Mouse (Mus musculus) kidney, adult 18-20 months (tissue): ENCODE measurements around the gene Abat.

Experiments
- DNase-seq: peaks from one replicate; pipeline ENCODE4 v3.0.0; 2021

The Abat gene

DNA sequence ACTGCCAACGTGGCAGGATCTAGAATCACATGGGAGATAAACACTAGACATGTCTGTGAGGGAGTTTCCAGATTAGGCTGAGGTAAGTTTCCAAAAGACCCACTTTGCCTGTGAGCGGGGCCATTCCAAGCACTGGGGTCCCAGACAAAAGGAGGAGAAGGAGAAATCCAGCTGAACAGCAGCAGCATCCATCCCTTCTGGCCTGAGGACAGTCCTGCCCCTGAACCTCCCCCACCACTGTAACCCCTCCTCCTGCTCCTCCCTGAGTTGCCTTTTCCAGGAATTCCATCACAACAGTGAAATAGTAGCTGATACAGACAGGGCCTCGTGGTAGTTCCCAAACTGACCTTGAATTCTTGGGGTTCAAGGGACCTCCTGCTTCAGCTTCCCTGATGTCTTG is 63.7 kb downstream of the Abat start:
- DNase-seq: no peak

DNA sequence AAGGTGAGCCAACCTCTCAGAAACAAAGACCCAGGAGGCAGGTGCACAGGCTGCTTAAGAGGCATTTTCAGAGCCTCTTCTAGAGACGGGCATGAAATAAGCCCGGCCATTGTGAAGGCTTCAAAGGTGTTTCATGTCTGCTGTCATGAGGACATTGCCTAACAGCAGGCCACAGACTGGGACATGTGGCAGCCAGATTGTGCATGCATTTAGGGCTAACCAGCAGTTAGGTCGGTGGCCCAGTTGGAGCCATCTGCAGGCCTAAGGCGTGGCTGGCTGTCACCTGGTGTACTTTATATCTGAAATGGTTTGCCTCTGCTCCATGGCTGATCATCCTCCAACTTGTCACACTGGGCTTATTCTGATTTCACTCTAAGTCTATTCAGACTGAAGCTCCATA is 65.1 kb downstream of the Abat start:
- no peak for DNase-seq

DNA sequence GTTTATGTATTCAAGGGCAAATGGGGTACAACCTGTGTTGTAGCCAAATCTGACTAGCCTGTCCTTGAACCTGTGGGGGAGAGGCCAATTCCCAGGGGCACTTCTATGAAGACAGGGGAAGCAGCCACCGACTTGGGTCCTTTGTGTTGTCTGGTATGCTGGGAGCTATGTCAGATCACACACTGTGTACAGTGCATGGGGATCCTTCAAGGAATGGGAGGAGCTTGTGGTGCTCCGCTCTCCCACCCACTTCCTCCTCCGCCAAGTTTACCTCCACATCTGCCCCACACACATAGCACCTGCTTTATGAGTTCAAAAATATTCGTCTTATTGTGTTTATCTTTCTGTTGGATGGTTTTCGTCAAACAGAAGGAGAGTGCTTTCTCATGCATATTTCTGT is 66.3 kb downstream of the Abat start:
- DNase-seq: no peak

DNA sequence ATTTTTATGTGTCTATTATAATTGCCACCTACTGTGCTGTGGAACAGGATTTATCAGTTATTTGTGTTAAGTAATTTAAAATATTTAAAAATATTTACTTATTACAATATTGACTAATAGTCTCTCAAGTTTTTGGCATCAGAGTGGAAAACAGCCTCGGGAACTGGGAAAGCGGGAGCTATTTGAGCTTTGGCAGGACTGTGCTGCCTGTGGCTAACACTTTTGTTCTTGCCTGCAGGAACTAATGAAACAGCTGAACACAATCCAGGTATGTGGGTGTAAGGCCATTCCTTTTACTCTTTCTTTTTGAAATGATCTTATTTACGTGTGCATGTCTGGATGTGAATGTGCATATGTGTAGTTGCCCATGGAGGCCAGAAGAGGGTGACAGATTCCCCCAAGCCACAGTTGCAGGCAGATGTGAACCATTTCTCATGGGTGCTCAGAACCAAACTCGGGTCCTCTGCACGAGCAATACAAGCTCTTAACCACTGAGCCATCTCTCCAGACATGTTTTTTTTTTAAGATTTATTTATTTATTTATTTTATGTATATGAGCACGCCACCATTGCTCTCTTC is 68.5 kb downstream of the Abat start:
- DNase-seq: no peak

DNA sequence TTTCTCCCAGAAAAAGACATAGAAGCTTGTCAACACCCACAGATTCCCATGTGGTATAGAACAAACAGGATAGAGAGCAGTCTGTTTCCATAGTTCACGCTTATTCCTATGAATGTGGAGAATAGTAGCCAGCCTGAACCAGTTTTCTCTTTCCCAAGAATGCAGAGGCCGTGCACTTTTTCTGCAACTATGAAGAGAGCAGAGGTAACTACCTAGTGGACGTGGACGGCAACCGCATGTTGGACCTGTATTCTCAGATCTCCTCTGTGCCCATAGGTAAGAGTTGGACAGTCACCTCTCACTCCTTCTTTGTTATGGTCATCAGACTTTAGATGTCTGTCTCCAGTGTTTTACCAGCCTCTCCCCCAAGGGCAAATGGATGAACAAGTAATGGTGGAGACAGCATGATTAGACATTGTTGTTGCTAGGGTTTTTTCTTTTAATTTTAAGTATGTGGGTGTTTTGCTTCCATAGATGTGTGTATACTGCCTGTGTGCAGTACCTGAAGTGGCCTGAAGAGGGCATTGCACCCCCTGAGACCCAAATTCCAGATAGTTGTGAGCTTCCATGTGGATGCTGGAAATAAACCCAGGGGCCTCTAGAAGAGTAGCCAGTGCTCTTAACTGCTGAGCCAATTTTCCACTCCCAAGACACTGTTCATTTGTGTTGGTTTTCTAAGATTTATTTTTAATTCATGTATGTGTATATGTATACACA is 69.5 kb downstream of the Abat start:
- no peak for DNase-seq

DNA sequence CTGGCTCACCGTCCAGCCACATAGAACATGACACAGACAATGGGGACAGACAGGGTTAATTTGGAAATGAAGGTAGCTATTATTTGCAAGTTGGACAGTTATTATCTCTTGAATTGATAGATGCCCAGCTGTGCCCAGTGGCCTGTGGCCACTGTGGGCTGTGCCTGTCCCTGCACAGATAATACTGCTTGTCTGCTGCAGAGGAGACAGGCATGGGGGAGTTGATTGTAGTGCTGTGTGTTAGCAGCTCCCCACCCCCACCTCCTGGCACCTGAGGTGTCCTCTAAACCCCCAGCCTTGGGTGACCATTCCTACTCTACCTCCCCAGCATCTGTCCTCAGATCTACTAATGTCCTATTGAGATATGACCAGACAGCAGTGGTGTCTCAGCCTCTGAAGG is 71.0 kb downstream of the Abat start:
- no peak for DNase-seq

DNA sequence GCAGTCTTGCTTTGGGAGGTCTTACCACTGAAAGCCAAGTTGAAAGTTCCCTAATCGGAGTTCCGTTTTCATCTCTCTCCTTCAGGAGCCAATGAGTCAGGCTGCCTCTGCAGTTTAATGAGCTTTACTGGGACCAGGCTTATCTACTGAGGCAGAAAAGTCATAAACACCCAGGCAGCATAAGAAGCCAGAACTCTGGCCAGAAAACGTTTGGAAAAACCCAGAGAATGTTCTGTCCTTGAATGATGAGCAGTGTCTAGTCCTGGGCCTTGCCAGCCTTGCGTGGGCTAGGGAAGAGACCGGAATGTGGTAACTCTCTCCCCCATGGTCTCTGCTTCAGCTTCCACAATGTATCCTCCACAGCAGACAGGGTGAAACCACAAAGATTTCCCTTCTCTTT is 71.8 kb downstream of the Abat start:
- DNase-seq: no peak

DNA sequence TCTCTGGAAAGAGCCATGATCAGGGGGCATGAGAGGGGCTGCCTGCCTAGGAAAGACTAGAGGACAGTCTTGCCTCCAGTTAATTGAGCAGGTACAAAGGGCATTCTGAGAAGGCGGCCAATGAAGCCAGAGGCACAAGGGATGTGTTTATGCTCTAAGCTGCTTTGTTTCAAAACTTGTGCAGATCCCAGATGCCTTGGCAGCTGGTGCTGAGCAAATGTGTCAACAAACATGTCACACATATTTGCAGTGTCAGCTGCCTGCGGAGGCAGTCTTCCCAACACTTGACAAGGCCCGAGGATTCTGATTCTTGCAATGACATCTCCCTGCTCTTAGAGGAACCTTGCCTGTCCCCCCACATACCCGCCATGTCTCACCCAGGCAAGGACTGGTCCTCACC is 82.2 kb downstream of the Abat start:
- no peak for DNase-seq

DNA sequence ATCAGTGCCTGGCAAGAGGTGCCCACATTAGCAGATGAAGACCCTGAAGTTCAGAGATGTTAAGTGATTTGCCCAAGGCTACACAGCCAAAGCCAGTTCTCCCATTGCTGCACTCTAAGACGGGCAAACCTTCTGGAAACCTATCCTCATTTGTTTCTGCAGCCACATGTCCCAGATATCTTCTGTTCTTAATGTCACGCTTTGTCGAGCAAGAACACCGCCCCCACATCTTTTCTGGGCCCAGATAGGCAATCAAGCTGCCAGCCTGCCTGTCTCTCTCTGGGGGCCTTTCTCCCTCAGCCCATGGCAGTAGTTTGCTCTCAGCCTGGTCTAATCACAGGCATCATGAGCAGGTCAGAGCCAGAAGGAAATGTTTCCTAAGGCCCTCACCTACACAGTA is 83.1 kb downstream of the Abat start:
- DNase-seq: no peak

DNA sequence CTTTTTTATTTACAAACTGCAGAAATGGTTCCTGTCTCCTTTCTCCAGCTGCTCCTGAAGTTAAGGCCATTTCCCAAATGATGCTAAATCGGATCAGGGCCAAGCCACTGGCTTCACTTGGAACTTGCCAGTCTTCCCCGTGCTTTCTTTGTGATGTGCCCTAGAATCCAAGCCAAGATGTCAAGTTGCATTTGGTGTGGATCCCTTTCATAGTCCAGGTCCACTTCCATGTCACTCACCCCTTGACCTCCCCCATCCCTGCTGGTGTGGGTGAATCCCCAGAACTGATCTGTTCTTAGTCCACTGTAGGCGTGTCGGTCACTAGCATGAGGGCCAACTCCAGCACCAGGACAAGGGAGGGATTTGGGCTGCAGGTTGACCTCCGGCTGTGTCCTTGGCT is 84.3 kb downstream of the Abat start:
- no peak for DNase-seq

DNA sequence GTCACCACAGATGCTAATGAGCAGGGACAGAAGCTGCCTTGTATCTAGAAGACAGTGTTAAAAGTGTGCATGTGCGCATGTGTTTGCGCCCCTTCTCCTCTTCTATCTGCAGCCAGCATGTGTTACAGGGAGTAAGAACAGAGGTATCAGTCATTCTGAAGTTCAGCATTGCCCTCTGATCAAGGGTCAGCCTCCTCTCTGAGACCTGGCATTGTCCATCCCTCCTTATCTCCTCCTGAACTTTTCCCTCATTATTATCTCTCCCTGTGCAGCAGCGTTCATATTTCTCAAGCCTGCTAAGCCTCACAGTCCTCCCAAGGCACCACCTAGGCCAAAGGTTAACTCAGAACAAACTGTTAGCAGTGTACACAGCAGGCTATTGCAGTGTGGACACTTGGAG is 90.6 kb downstream of the Abat start:
- no peak for DNase-seq

DNA sequence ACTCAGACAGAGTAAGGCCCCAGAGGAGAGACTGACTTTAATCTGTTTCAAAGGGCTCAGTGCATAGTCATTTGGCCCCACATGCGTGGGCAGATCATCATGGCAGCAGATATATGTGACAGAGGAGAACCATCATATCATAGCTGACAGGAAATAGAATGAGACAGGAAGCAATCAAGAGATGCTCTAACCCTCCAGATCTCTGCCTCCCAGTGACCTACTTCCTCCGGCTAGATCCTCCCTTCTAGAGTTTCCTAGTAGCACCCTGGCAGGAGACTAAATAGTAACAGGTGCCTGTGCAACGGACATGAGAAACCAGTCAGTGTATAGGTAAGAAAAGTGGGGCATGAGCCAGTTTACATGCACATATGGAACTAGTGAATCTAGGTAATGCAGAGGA is 97.2 kb downstream of the Abat start:
- no peak for DNase-seq

DNA sequence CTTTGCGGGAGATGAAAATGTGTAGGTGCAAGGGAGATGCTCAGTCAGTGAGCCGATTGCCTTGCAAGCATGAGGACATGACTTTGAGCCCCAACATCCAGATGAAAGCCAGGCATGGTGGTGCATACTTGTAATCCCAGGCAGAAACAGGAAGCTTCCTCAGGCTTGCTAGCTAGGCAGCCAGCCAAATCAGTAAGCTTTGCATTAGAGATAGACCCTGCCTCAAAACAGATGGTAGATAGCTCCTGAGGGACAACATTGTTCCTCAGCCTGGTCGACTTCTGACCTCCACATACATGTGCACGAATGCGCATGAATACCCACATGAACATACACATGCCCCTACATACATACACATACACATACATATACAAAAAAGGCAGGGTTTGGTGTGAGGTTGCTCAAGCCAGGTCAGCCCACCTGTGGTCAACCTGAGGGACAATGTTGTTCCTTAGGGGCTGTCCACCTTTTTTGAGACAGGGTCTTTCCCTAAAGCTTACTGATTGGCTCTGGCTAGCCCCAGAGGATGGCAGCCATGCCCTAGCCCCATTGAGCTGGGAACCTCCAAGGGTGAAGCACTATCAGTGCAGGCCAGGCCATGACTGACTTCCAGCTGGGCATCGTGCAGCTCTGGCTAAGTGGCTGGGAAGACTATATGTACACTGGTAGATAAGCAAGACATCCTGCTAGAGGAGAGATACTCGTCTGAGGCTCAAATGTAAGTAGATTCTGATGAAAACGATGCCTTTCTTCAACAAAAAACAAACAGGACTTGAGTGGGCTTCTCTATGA is 99.2 kb downstream of the Abat start:
- DNase-seq: no peak

DNA sequence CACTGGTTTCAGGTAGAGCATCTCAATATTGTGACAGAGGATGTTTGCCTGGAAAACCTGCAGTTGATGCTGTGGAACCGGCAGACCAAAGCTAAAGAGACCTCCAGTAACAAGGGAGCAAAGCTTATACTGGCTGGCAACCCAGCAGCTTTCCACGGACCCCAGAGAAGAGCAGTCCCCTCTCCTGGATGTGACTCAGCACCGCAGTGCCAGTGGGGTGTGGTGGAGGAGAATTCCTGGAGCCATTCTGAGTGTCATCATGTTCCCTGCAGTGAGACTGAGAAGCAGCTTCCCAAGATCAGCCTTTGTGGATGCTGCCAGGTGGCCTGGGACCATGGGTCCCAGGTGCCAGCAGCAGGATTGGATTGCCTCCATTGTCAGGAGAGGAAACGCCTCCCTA is 99.8 kb downstream of the Abat start:
- DNase-seq: no peak

DNA sequence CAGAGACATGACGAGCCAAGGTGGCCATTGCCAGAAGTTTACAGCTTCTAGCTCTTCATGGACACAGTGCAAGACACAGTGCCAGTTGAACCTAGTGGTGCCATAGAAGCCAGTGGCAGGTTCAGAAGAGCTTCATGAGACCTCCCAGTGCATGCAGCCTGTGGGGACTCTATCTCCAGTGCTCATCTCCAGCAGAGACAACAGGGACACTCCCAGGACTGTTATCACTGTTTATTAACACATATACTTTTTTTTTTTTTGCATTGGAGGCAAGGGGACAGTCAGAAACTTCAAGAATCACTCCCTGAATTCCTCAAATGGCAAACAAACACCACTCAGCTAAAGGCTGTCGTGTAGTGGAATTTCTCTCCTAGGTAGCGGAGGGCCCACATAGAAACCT is 100.2 kb downstream of the Abat start:
- DNase-seq: no peak

DNA sequence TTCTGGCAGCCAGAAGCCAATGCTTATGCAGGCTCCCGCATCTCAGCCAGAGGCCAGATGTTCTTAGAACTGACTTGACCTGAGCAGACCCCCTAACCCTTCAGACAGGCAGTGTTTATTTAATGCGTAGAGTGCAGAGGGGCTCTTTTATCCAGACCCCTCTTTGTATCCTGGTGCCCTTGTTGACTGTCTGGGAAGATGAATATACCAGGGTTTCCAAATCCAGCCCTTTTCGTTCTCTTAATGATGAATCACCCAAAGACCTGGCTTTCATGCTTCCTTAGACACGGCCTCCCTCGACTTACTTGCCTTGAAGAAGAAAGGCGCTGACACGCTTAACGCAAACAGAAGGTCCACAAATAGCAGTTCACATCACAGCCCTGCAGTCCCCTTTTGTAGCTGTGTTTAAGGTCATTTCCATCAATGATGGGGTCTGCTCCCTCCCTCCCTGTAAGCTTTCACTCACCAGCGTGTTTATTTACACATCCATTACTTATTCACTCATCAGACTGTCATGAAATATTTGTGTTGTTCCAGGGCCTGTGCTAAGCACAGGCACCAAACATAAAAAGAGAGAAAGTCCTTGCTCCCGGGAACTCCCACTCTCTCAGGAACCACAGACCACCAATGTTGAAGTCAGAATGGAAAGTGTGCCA is 106.6 kb downstream of the Abat start:
- DNase-seq: no peak

DNA sequence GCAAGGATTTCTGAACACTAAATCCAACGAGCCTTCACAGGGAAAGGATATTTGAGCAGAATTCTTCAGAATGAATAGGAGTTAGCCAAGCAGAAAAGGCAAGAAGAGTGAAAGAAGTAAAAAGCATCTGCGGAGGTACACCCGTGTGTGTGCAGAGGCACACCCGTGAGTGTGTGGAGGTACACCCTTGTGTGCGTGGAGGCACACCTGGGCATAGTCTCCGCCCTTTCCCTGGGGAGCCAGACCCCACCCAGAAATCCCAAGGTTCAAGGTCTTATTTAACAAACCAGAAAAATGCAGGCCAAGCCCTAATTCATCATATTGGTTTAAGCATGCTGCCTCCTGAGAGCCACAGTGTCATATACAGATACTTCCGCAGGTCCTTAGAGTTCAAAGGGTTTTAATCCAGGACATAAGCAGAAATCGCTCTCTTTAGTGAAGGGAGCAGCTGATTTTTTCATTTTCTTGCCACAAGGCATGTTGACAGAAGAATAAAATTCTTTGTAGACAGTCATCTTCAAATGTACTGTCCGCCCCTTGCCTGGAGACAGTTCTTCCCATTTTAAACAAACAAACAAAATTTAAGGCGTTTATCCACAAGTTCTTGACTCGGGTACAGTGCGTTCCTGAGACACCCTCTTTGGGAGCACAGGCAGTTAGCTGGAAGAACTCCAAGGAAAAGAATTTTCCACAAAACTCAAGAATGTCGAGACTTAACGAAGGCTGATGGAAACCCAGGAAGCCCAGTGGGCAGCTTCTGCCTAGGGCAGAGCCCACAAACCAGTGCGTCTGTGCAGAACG is 107.3 kb downstream of the Abat start:
- no peak for DNase-seq

DNA sequence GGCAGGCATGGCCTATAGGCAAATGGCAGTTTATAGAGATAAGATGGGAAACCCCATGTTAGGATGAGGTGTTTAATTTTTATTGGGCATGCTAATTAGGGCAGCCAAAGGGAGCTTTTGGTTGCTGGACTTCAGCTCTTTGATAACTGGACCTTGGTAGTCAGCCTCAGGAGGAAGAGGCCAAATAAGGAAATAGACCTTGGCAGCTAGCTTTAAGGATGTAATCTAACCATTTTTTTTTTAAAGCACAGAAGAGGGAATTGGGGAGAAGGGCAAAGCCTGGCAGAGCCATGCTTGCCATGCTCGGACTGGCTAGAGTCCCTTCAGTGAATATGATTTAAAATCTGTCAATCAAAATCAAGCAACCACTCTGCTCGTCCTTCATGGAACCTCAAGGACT is 117.2 kb downstream of the Abat start:
- DNase-seq: no peak

DNA sequence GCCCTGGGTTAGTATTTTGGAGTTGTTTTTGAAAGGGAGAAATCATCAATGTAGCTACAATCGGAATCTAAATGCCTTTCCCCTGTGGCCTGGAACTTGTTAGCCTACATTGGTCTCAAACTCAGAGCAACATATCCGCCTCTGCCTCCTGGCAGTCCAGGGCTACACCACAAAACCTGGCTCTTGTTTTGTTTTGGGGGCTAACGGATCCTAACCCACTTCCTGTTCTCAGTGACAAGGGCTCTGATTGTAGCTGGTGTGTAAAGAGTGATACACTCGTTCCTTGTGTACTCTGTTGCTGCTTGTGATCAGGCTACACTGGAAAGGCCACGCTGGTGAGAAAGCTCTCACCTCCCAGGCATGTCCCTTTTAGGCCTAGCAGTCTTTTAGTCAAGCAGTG is 118.2 kb downstream of the Abat start:
- no peak for DNase-seq

DNA sequence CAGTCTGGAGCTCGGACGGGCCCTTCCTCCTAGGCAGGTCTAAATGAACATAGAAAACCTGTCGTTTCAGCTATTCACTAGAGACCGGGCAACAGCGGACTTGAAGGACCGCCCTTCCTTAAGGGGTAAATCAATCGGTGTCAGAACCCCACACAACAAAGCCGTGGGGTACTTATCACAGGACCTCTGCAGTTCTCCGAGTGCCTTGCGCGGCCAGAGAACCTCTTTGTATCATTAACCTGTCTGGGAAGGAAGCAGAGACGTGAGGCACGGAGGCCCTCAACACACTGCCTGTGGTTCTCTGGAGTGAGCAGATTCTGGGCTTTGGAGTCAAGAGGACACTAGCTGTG is 123.6 kb downstream of the Abat start:
- no peak for DNase-seq

DNA sequence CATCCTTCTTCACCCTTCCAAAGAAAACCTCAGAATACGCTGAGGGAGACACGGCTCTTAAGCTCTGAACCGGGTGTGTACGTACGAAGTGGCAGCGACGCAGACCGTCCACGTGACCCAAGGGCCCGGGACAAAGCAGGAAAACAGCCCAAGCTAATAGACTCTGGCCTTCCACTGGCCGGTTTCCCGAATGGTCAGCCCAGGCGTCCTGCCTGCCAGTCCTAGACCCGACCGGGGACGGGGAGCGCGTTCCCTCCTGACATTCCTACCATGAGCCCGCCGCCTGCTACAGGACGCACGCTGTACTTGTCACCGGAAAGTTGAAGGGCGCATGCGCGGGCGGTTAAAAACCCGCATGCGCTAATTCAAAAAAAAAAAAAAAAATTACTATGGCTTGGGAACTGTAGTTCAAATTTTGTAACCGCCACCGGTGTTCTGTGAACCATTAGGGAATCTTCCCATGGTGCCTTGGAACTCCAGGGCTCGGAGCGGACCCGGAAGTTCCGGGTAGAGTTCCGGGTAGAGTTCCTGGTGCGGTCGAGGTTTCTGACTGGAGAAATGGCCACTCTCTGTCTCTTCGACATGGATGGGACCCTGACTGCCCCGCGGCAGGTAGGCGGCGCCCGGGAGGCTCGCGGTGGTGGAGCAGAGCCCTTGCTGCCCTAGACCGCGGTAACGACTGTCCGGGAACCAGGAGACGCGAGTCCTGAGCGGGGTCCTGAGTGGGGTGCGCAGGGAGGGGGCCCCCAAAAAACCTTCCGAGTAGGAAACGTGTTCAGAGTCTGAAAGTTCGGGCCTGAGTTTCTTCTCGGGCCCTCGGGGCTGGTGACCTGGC is 124.2 kb downstream of the Abat start, which contains the start of the genes Pmm2 and Tmem186:
Pmm2 (plus strand) TSS at position 458 of the 835 bp plus-strand sequence.
Tmem186 (minus strand) TSS at position 496 of the 835 bp plus-strand sequence.
- peak; percentile 89 for DNase-seq

DNA sequence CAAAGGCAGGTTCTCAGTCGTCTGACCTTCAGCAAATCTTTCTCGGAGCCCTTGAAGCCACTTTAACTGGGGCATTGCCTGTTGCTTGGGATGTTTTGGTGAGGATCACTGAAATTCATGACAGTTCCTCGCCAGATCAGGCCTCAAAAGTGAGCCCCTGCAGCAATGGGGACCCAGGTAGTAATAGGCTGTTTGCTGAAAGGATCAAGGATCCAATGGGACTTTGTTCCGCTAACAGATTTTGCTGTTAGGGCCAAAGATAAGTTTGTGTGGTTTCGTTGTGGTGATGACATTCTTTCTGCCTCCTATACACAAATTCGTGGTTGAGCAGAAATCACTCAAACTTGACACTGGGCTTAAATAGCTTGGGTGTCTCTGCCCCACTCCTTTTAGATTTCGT is 124.9 kb downstream of the Abat start:
- DNase-seq: no peak
